Mouse (Mus musculus): ENCODE results near the gene Hhatl. TPM values are rescaled to one million over a fixed set of nuclear protein-coding genes. Genes with fewer than 3 reads are reported as not detected.
A peak's percentile ranks its signal among the peaks of the same experiment; 100 is the strongest.

The Hhatl gene
- polyA plus RNA-seq, 1 experiment from 2014 or later = not detected

- H3K9me3 ChIP-seq (ENCODE audit: control insufficient read depth, low read length) = no peaks in the 10 kb centered on the region
- H3K27me3 ChIP-seq (ENCODE audit: control insufficient read depth, insufficient read depth, low read length) = no peaks in the 10 kb centered on the region
- ATAC-seq (ENCODE audit: low FRiP score) (no peak), DNase-seq (ENCODE audit: low spot score) (no peak)
- H3K36me3 ChIP-seq (ENCODE audit: control insufficient read depth, insufficient read depth, low read length) = peaks cover 9% of the 10 kb centered on the region
- no peak overlapping the region for H3K9ac ChIP-seq (ENCODE audit: low read depth, low read length)
- no peak overlapping the region for H3K4me3 ChIP-seq (ENCODE audit: low read depth, low read length)
- no peak overlapping the region for H3K27ac ChIP-seq (ENCODE audit: low read depth, low read length)
- H3K4me2 ChIP-seq (replicated peaks; ENCODE audit: low read depth, low read length) = no peak overlapping the region
- peaks cover 10% of the 10 kb centered on the region; the same call in 1 of the 2 replicates for H3K4me1 ChIP-seq (replicated peaks; ENCODE audit: control insufficient read depth, insufficient read depth, low read length)
- 91% methylated on average over 16 of the region's 16 CpGs for WGBS
Observed at GRCm38 (mm10) chr9:121765166-121765855, 27.0 kb downstream of the Hhatl start.

- ATAC-seq (ENCODE audit: low FRiP score) (no peak), DNase-seq (ENCODE audit: low spot score) (no peak)
- peaks cover 9% of the 10 kb centered on the region for H3K36me3 ChIP-seq (ENCODE audit: control insufficient read depth, insufficient read depth, low read length)
- H3K27me3 ChIP-seq (ENCODE audit: control insufficient read depth, insufficient read depth, low read length) = no peaks in the 10 kb centered on the region
- no peaks in the 10 kb centered on the region for H3K9me3 ChIP-seq (ENCODE audit: control insufficient read depth, low read length)
- H3K27ac ChIP-seq (ENCODE audit: low read depth, low read length) = no peak overlapping the region
- 91% methylated on average over 19 of the region's 19 CpGs for WGBS
- H3K9ac ChIP-seq (ENCODE audit: low read depth, low read length) = no peak overlapping the region
- no peak overlapping the region for H3K4me2 ChIP-seq (replicated peaks; ENCODE audit: low read depth, low read length)
- H3K4me1 ChIP-seq (replicated peaks; ENCODE audit: control insufficient read depth, insufficient read depth, low read length) = peaks cover 12% of the 10 kb centered on the region
- no peak overlapping the region for H3K4me3 ChIP-seq (ENCODE audit: low read depth, low read length)
Observed at GRCm38 (mm10) chr9:121763716-121764115, 28.6 kb downstream of the Hhatl start.

- no peak for DNase-seq (ENCODE audit: low spot score)
- Histone ChIP-seq H3K4me3 (ENCODE audit: low read depth, low read length) (no peak overlapping the region), H3K27ac (ENCODE audit: low read depth, low read length) (no peak overlapping the region), H3K9ac (ENCODE audit: low read depth, low read length) (no peak overlapping the region), H3K4me1 (replicated peaks; ENCODE audit: control insufficient read depth, insufficient read depth, low read length) (peaks cover 16% of the 10 kb centered on the region), H3K4me2 (replicated peaks; ENCODE audit: low read depth, low read length) (no peak overlapping the region), H3K9me3 (ENCODE audit: control insufficient read depth, low read length) (no peaks in the 10 kb centered on the region), H3K36me3 (ENCODE audit: control insufficient read depth, insufficient read depth, low read length) (peaks cover 8% of the 10 kb centered on the region), H3K27me3 (ENCODE audit: control insufficient read depth, insufficient read depth, low read length) (no peaks in the 10 kb centered on the region)
- 91% methylated on average over 25 of the region's 25 CpGs for WGBS
- ATAC-seq (ENCODE audit: low FRiP score) = no peak
Observed at GRCm38 (mm10) chr9:121762761-121763160, 29.5 kb downstream of the Hhatl start.

DNA sequence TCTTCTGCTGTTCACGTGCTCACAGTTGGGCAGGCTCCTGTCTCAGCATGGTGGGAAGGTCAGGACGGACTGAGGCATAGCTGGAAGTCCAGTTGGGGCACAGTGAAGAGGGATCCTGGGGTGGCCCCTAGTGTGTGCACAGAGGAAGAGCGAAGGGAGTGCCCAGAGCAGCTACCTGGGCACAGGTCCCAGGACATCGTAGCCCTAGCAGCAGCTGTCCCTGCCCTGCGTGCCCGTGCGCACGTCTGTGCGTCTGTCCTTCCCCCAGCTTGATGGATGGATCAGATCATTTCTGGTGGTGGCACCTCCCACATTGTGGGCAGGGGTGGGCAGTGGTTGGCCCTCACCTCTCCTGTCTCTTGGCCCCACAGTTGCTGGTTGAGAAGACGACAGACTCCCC, 30.1 kb downstream of the Hhatl start:
- Histone ChIP-seq H3K9me3 (ENCODE audit: control insufficient read depth, low read length) (no peaks in the 10 kb centered on the region), H3K9ac (ENCODE audit: low read depth, low read length) (no peak overlapping the region), H3K4me1 (replicated peaks; ENCODE audit: control insufficient read depth, insufficient read depth, low read length) (peaks cover 16% of the 10 kb centered on the region), H3K36me3 (ENCODE audit: control insufficient read depth, insufficient read depth, low read length) (peaks cover 5% of the 10 kb centered on the region), H3K4me3 (ENCODE audit: low read depth, low read length) (no peak overlapping the region), H3K27ac (ENCODE audit: low read depth, low read length) (no peak overlapping the region), H3K4me2 (replicated peaks; ENCODE audit: low read depth, low read length) (no peak overlapping the region), H3K27me3 (ENCODE audit: control insufficient read depth, insufficient read depth, low read length) (no peaks in the 10 kb centered on the region)
- 86% methylated on average over 10 of the region's 10 CpGs for WGBS
- no peak for ATAC-seq (ENCODE audit: low FRiP score)
- DNase-seq (ENCODE audit: low spot score) = no peak

- H3K9me3 ChIP-seq (ENCODE audit: control insufficient read depth, low read length) = no peaks in the 10 kb centered on the region
- WGBS = 65% methylated on average over 8 of the region's 8 CpGs
- H3K4me1 ChIP-seq (replicated peaks; ENCODE audit: control insufficient read depth, insufficient read depth, low read length) = peaks cover 16% of the 10 kb centered on the region
- no peaks in the 10 kb centered on the region for H3K27me3 ChIP-seq (ENCODE audit: control insufficient read depth, insufficient read depth, low read length)
- ATAC-seq (ENCODE audit: low FRiP score) (no peak), DNase-seq (ENCODE audit: low spot score) (no peak)
- H3K9ac ChIP-seq (ENCODE audit: low read depth, low read length) = no peak overlapping the region
- peaks cover 5% of the 10 kb centered on the region; the same call in 1 of the 2 replicates for H3K36me3 ChIP-seq (ENCODE audit: control insufficient read depth, insufficient read depth, low read length)
- no peak overlapping the region for H3K4me2 ChIP-seq (replicated peaks; ENCODE audit: low read depth, low read length)
- no peak overlapping the region for H3K27ac ChIP-seq (ENCODE audit: low read depth, low read length)
- H3K4me3 ChIP-seq (ENCODE audit: low read depth, low read length) = no peak overlapping the region
Observed at GRCm38 (mm10) chr9:121761787-121762186, 30.5 kb downstream of the Hhatl start.

DNA sequence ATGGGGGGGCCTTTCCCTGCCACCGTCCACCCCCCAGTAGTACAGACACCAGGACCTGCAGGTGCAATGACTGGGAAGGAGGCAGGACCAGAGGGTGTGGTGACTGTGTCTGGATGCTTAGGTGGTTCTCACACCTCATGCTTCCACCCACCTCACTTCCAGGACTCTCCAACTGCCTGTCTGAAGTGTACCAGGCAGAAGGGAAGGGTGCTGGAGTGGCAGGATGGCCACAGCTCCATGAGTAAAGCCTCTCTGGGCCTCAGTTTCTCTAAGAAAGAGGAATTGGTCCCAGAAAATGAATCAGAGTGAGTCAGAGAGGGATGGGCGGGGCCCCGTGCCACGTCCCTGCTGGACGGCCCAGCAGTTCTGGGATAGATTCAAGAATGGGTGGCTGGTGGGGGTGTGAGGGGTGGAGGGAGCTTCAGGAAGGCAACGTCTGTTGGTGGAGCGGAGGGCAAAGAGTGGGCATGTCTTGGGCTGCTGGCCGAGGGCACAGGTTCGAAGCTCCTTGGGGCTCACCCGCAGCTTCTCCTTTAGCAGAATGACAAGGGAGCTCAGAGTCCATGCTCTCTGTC, 31.1 kb downstream of the Hhatl start:
- DNase-seq (ENCODE audit: low spot score) (no peak), ATAC-seq (ENCODE audit: low FRiP score) (no peak)
- Histone ChIP-seq H3K27ac (ENCODE audit: low read depth, low read length) (no peak overlapping the region), H3K9me3 (ENCODE audit: control insufficient read depth, low read length) (no peaks in the 10 kb centered on the region), H3K4me2 (replicated peaks; ENCODE audit: low read depth, low read length) (peak overlapping the region; percentile 94), H3K4me1 (replicated peaks; ENCODE audit: control insufficient read depth, insufficient read depth, low read length) (peaks cover 16% of the 10 kb centered on the region), H3K27me3 (ENCODE audit: control insufficient read depth, insufficient read depth, low read length) (no peaks in the 10 kb centered on the region), H3K4me3 (ENCODE audit: low read depth, low read length) (peak overlapping the region; percentile 78; the same call in 1 of the 2 replicates), H3K36me3 (ENCODE audit: control insufficient read depth, insufficient read depth, low read length) (peaks cover 5% of the 10 kb centered on the region; the same call in 1 of the 2 replicates), H3K9ac (ENCODE audit: low read depth, low read length) (peak overlapping the region; percentile 81)
- 60% methylated on average over 10 of the region's 10 CpGs for WGBS

- H3K4me1 ChIP-seq (replicated peaks; ENCODE audit: control insufficient read depth, insufficient read depth, low read length) = peaks cover 16% of the 10 kb centered on the region
Observed at GRCm38 (mm10) chr9:121760271-121761090, 31.8 kb downstream of the Hhatl start.

GRCm38 (mm10) chr9:121759091-121760081, 32.9 kb downstream of the Hhatl start, which contains the start of gene Zfp651:
Zfp651 (plus strand) TSS chr9:121759330.
- peak; percentile 86 for DNase-seq (ENCODE audit: low spot score)
- ATAC-seq (ENCODE audit: low FRiP score) = peak; percentile 87
- H3K9ac ChIP-seq (ENCODE audit: low read depth, low read length) = peak within 1 kb of the TSS; percentile 81
- H3K4me2 ChIP-seq (replicated peaks; ENCODE audit: low read depth, low read length) = peak within 1 kb of the TSS; percentile 94
- peaks cover 7% of the 10 kb centered on the region; the same call in 1 of the 2 replicates for H3K36me3 ChIP-seq (ENCODE audit: control insufficient read depth, insufficient read depth, low read length)
- peak within 1 kb of the TSS; percentile 92 for H3K27ac ChIP-seq (ENCODE audit: low read depth, low read length)
- H3K4me1 ChIP-seq (replicated peaks; ENCODE audit: control insufficient read depth, insufficient read depth, low read length) = peaks cover 16% of the 10 kb centered on the region
- peak within 1 kb of the TSS; percentile 78 for H3K4me3 ChIP-seq (ENCODE audit: low read depth, low read length)
- WGBS = under 1% methylated on average over 77 of the region's 97 CpGs
- H3K27me3 ChIP-seq (ENCODE audit: control insufficient read depth, insufficient read depth, low read length) = no peaks in the 10 kb centered on the region
- no peaks in the 10 kb centered on the region for H3K9me3 ChIP-seq (ENCODE audit: control insufficient read depth, low read length)

More at GRCm38 (mm10) chr9:121760271-121761090, 31.8 kb downstream of the Hhatl start:
- H3K9me3 ChIP-seq (ENCODE audit: control insufficient read depth, low read length) = no peaks in the 10 kb centered on the region
- DNase-seq (ENCODE audit: low spot score) (peak; percentile 82), ATAC-seq (ENCODE audit: low FRiP score) (peak; percentile 65)
- H3K4me3 ChIP-seq (ENCODE audit: low read depth, low read length) = peak overlapping the region; percentile 78
- H3K4me2 ChIP-seq (replicated peaks; ENCODE audit: low read depth, low read length) = peak overlapping the region; percentile 94
- peaks cover 5% of the 10 kb centered on the region; the same call in 1 of the 2 replicates for H3K36me3 ChIP-seq (ENCODE audit: control insufficient read depth, insufficient read depth, low read length)
- no peaks in the 10 kb centered on the region for H3K27me3 ChIP-seq (ENCODE audit: control insufficient read depth, insufficient read depth, low read length)
- peak overlapping the region; percentile 81 for H3K9ac ChIP-seq (ENCODE audit: low read depth, low read length)
- under 1% methylated on average over 42 of the region's 43 CpGs for WGBS
- peak overlapping the region; percentile 92 for H3K27ac ChIP-seq (ENCODE audit: low read depth, low read length)

All from hindbrain, embryonic 11.5 days (tissue).